Mouse (Mus musculus): ENCODE measurements around the gene Ccdc7a.

Gene Ccdc7a

DNA sequence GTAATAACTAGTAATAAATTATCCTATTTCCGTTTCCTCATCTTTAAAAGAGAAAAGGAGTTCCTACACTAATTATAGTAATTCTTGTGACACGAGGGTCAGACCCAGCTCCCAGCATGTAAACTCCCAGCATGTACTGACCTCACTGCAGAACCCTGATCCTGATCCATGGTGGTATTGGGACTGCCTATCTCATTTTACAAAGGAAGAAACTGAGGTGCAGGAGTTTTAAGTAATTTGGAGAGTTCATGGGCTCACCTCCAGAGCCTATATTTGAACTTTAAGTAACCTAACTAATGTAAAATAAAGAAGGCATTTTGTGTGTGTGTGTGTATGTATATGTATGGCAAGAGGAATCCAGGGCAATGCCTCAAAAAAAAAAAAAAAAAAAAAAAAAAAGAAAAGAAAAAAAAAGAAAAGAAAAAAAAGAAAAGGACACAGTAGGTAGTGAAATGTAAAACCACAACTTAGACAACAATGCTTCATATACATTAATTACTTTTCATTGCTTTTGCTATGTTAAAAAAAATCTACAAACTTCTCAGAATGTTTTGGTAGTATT lies 378.8 kb downstream of the Ccdc7a start:
- DNase-seq (ENCODE audit: low read depth): no peak

DNA sequence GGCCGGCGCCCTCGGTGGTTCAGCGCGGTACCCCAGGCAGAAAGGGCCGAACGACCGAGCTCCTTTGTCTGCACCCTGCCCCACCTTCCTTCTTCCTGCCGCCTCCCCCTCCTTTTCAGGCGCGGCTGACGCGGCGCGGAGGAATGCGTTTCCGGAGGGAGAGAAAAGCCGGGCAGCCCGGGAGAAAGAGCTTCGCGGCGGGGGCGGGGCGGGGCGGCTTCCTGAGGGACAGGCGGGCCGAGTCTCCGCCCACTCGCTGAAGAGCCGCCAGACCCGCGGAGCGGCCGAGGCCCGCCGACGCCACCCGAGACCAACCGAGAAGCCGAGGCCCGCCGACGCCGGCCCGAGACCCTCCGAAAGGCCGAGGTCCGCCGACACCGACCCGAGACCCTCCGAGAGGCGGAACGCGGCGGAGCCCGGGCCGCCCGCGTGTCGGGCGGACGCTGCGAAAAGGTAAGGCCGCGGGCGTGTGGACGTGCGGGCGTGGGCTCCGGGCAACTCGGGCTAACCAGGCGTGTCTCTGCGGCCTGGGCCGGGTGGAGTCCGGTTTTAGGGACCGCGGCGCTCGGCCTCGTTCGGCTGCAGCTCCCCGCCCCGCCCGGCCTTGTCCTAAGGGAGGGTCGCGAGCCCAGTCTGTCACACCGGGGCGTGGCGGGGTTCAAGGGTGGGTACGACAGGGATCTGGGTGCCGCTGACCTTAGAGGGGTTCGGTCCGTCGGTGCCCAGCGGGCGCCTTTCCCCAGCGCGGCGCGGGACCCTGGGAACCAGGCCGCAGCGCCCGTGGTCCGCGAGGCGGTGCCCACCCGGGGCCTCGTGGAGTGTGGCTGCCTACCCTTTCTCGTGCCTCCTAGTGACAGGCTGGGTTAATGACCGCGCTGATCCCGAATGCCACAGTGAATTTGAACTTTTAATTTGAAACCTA lies 379.5 kb downstream of the Ccdc7a start, which contains the start of gene Itgb1:
Gene Itgb1 (plus strand): TSS at position 148 of the 922 bp plus-strand sequence.
- peak; percentile 78 for DNase-seq (ENCODE audit: low read depth)

DNA sequence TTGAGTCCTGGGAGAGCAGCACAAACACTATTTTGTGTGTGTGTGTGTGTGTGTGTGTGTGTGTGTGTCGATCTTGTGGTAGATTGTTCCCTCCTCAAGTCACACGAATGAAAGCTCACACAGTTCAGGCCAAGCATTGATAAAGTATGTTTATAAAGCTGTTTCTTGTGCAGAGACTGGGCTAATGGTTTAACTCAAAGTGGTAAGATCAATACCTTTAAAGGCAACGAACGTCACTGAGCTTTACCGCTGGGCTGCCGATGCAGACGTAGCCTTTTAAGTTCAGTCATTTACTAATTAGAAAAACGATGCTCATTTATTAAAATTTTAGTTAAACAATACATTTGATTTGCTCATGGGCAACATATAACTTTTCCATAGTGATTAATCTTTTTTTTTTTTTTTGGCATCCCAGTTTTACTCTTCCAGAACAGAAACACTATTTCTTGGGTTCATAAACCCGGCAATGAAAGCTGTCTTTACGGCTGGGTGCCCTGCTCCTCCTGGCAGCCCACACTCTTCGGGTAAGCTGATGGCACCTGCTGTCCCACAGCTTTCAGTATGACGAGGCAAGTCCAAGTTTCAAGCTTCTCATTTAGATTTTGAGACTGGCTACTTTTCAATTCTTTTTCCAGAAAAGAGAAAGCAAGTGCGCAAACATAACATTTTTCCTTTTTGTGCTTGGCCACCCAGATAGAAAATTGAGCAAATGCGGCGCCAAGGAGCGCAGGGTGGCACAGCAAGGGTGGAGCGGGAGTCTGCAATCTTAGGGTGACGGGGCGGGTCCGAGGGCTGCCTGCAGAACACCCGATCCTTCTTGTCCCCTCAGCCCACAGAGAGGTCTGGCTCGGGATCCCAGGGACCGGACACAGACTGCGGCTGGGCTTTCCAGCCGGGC lies 380.5 kb downstream of the Ccdc7a start:
- no peak for DNase-seq (ENCODE audit: low read depth)

Measured in c-Kit-positive CD71-positive TER-119-negative erythroid progenitor cells, embryonic 14.5 days (primary cell).